Mouse (Mus musculus) heart, embryonic 15.5 days (tissue): Measurements from ENCODE around the gene Birc6. TPM values are rescaled to one million over a fixed set of nuclear protein-coding genes. Genes with fewer than 3 reads are reported as not detected.

Experiments
- ATAC-seq: fragments of 200-750 bp; cut with Nextera tagmentation; replicated peaks from 2 replicates; pipeline ENCODE4 v1.8.0; 2017; ENCODE audit warnings: low read depth, moderate TSS enrichment; ENCODE audit not compliant: insufficient number of reproducible peaks, insufficient read depth, low FRiP score
- H3K27ac ChIP-seq: fragments of 300-500 bp; sonication (generic); 2 replicates; pipeline ENCODE4 v1.5.1; 2015; ENCODE audit warnings: mild to moderate bottlenecking, inconsistent platforms
- H3K27me3 ChIP-seq: fragments of 300-500 bp; sonication (generic); 2 replicates; pipeline ENCODE4 v1.6.1; 2015; ENCODE audit warnings: inconsistent platforms
- H3K36me3 ChIP-seq: fragments of 300-500 bp; sonication (generic); 2 replicates; pipeline ENCODE4 v1.6.1; 2015; ENCODE audit warnings: mild to moderate bottlenecking, inconsistent platforms
- H3K4me1 ChIP-seq: fragments of 300-500 bp; sonication (generic); replicated peaks from 2 replicates; pipeline ENCODE4 v1.6.1; 2015; ENCODE audit warnings: inconsistent platforms
- H3K4me2 ChIP-seq: fragments of 300-500 bp; sonication (generic); 2 replicates; pipeline ENCODE4 v1.6.1; 2015; ENCODE audit warnings: inconsistent platforms, mild to moderate bottlenecking, moderate library complexity
- H3K4me3 ChIP-seq: fragments of 300-500 bp; sonication (generic); 2 replicates; pipeline ENCODE4 v1.5.1; 2015; ENCODE audit warnings: mild to moderate bottlenecking, inconsistent platforms
- H3K9ac ChIP-seq: fragments of 300-500 bp; sonication (generic); 2 replicates; pipeline ENCODE4 v1.6.1; 2015; ENCODE audit warnings: mild to moderate bottlenecking, inconsistent platforms
- H3K9me3 ChIP-seq: fragments of 300-500 bp; sonication (generic); replicated peaks from 2 replicates; pipeline ENCODE4 v1.6.1; 2016; ENCODE audit warnings: inconsistent platforms
- WGBS: fragments of 180-500 bp; shearing (Covaris S2); methylation state at CpG from one replicate; pipeline ENCODE4 v1.1.7; 2015; ENCODE audit warnings: mixed read lengths; 5-methylcytosine and 5-hydroxymethylcytosine counted together
- polyA plus RNA-seq: library from polyadenylated mRNA; unstranded; fragments of >200 nt; fragmentation: Nextera tagmentation; extraction: Ambion mirVana; gene quantifications from 2 replicates; pipeline ENCODE4 v1.2.1, GENCODE M21; 2015

Birc6 gene
- polyA plus RNA-seq, 1 experiment from 2014 or later = 61.8 TPM

DNA sequence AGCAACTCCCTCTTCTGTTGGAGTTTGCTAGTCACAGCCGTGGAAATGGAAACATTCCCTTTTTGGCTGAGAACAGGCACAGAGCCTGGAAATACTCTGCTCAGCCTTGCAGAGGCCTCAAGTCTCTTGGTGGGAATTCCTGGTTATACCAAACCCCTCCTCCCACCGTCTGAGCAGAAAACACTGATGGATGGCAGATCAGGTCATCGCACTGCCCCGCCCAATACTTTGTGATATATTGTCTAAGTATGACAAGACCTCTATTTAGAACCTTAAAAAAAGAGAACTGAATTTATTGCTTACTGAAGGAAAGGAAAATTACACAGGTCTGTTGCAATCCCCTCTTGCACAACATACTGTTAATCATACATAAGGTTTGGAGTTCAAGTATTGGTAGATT lies 182.6 kb downstream of the Birc6 start:
- Histone ChIP-seq H3K4me2 (no peak overlapping the region), H3K27ac (no peak overlapping the region), H3K9ac (no peak overlapping the region), H3K4me1 (no peaks in the 10 kb centered on the region), H3K27me3 (no peaks in the 10 kb centered on the region), H3K4me3 (no peak overlapping the region), H3K9me3 (no peaks in the 10 kb centered on the region), H3K36me3 (no peaks in the 10 kb centered on the region)
- ATAC-seq = no peak
- WGBS = 58% methylated on average over 4 of the region's 4 CpGs

- Histone ChIP-seq H3K4me1 (no peaks in the 10 kb centered on the region), H3K4me3 (no peak overlapping the region), H3K27me3 (no peaks in the 10 kb centered on the region), H3K4me2 (no peak overlapping the region), H3K9me3 (no peaks in the 10 kb centered on the region), H3K9ac (no peak overlapping the region), H3K36me3 (no peaks in the 10 kb centered on the region), H3K27ac (no peak overlapping the region)
- 75% methylated on average over 8 of the region's 8 CpGs for WGBS
- no peak for ATAC-seq
Observed at GRCm38 (mm10) chr17:74711627-74712026, 183.5 kb downstream of the Birc6 start.

- no peaks in the 10 kb centered on the region for H3K9me3 ChIP-seq
- no peak overlapping the region for H3K4me2 ChIP-seq
- H3K4me1 ChIP-seq = peaks cover 7% of the 10 kb centered on the region
- peaks cover 3% of the 10 kb centered on the region; the same call in 1 of the 2 replicates for H3K36me3 ChIP-seq
- no peak overlapping the region for H3K9ac ChIP-seq
- 57% methylated on average over 3 of the region's 3 CpGs for WGBS
- H3K4me3 ChIP-seq = no peak overlapping the region
- no peaks in the 10 kb centered on the region for H3K27me3 ChIP-seq
- ATAC-seq = no peak
- H3K27ac ChIP-seq = no peak overlapping the region
Observed at GRCm38 (mm10) chr17:74715128-74715527, 187.0 kb downstream of the Birc6 start.

GRCm38 (mm10) chr17:74715724-74716123 lies 187.6 kb downstream of the Birc6 start:
- H3K9ac ChIP-seq = no peak overlapping the region
- no peak overlapping the region for H3K4me3 ChIP-seq
- H3K36me3 ChIP-seq = peaks cover 3% of the 10 kb centered on the region; the same call in 1 of the 2 replicates
- H3K27ac ChIP-seq = no peak overlapping the region
- ATAC-seq = no peak
- WGBS = 65% methylated on average over 1 of the region's 1 CpGs
- H3K9me3 ChIP-seq = no peaks in the 10 kb centered on the region
- H3K4me1 ChIP-seq = peaks cover 7% of the 10 kb centered on the region
- no peaks in the 10 kb centered on the region for H3K27me3 ChIP-seq
- no peak overlapping the region for H3K4me2 ChIP-seq

GRCm38 (mm10) chr17:74716643-74717042 lies 188.5 kb downstream of the Birc6 start:
- no peak for ATAC-seq
- Histone ChIP-seq H3K36me3 (peaks cover 7% of the 10 kb centered on the region; the same call in 1 of the 2 replicates), H3K4me2 (peak overlapping the region; percentile 80), H3K9ac (no peak overlapping the region), H3K4me3 (peak overlapping the region; percentile 81), H3K27ac (peak overlapping the region; percentile 70; the same call in 1 of the 2 replicates), H3K27me3 (no peaks in the 10 kb centered on the region), H3K4me1 (peaks cover 7% of the 10 kb centered on the region), H3K9me3 (no peaks in the 10 kb centered on the region)
- 42% methylated on average over 3 of the region's 3 CpGs for WGBS

DNA sequence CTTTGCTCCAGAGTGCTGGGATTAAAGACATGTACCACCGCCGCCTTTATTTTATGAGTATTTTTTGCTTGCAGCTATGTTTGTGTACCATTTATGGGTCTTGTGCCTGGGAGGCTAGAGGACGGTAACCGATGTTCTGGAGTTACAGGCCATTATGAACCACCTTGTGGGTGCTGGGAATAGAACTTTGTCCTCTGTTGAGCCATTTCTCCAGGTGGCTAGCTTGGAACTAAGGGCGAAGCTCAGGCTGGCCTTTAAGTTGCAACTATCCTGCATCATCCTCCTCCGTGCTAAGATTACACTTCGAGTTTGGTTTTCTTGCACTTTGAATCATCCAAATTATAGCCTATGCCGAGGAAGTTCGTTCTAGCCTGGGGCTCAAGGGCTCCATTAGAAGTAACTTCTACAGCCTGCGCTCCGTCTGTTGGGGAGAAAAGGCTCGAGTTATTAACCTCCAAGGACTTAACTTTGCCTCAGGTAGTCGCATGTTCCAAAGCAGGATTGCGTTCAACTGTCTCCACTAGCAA lies 189.1 kb downstream of the Birc6 start:
- H3K27ac ChIP-seq = peak overlapping the region; percentile 70
- 7% methylated on average over 14 of the region's 14 CpGs for WGBS
- no peaks in the 10 kb centered on the region for H3K27me3 ChIP-seq
- 0 out of 2 replicates have a peak, but pooled peaks have one; percentile 17 for ATAC-seq
- H3K9ac ChIP-seq = peak overlapping the region; percentile 55
- H3K9me3 ChIP-seq = no peaks in the 10 kb centered on the region
- peak overlapping the region; percentile 81 for H3K4me3 ChIP-seq
- peaks cover 7% of the 10 kb centered on the region for H3K4me1 ChIP-seq
- H3K4me2 ChIP-seq = peak overlapping the region; percentile 80
- peaks cover 11% of the 10 kb centered on the region; the same call in 1 of the 2 replicates for H3K36me3 ChIP-seq

- peak; percentile 85 for ATAC-seq
- Histone ChIP-seq H3K27ac (peak within 1 kb of the TSS; percentile 70), H3K36me3 (peaks cover 13% of the 10 kb centered on the region; the same call in 1 of the 2 replicates), H3K4me1 (peaks cover 7% of the 10 kb centered on the region), H3K9ac (peak within 1 kb of the TSS; percentile 61), H3K4me3 (peak within 1 kb of the TSS; percentile 81), H3K4me2 (peak within 1 kb of the TSS; percentile 80), H3K9me3 (no peaks in the 10 kb centered on the region), H3K27me3 (no peaks in the 10 kb centered on the region)
- WGBS = 1% methylated on average over 31 of the region's 31 CpGs
Observed at GRCm38 (mm10) chr17:74717618-74718151, 189.6 kb downstream of the Birc6 start, which contains the start of gene Ttc27. Gene Ttc27 (plus strand): TSS chr17:74717732.

- no peak overlapping the region for H3K4me3 ChIP-seq
- H3K9ac ChIP-seq = no peak overlapping the region
- H3K4me2 ChIP-seq = no peak overlapping the region
- H3K4me1 ChIP-seq = peaks cover 6% of the 10 kb centered on the region; the same call in 1 of the 2 replicates
- H3K9me3 ChIP-seq = no peaks in the 10 kb centered on the region
- no peaks in the 10 kb centered on the region for H3K27me3 ChIP-seq
- no peak overlapping the region for H3K27ac ChIP-seq
- peaks cover 9% of the 10 kb centered on the region; the same call in 1 of the 2 replicates for H3K36me3 ChIP-seq
- ATAC-seq = no peak
Observed at GRCm38 (mm10) chr17:74732872-74733271, 204.8 kb downstream of the Birc6 start.

- Histone ChIP-seq H3K9ac (no peak overlapping the region), H3K4me1 (peaks cover 6% of the 10 kb centered on the region; the same call in 1 of the 2 replicates), H3K27me3 (no peaks in the 10 kb centered on the region), H3K4me3 (no peak overlapping the region), H3K36me3 (peaks cover 6% of the 10 kb centered on the region; the same call in 1 of the 2 replicates), H3K4me2 (peak overlapping the region; percentile 6; the same call in 1 of the 2 replicates), H3K9me3 (no peaks in the 10 kb centered on the region), H3K27ac (peak overlapping the region; percentile 45)
- peak; percentile 62 for ATAC-seq
- WGBS = 50% methylated on average over 11 of the region's 11 CpGs
Observed at GRCm38 (mm10) chr17:74735392-74735791, 207.3 kb downstream of the Birc6 start.

- Histone ChIP-seq H3K4me2 (no peak overlapping the region), H3K9me3 (no peaks in the 10 kb centered on the region), H3K9ac (no peak overlapping the region), H3K4me3 (no peak overlapping the region), H3K27ac (no peak overlapping the region), H3K4me1 (no peaks in the 10 kb centered on the region), H3K27me3 (no peaks in the 10 kb centered on the region), H3K36me3 (peaks cover 5% of the 10 kb centered on the region; the same call in 1 of the 2 replicates)
- no peak for ATAC-seq
- 70% methylated on average over 1 of the region's 1 CpGs for WGBS
Observed at GRCm38 (mm10) chr17:74749659-74750058, 221.6 kb downstream of the Birc6 start.

- no peak overlapping the region for H3K4me2 ChIP-seq
- no peaks in the 10 kb centered on the region for H3K4me1 ChIP-seq
- no peak overlapping the region for H3K27ac ChIP-seq
- no peak overlapping the region for H3K4me3 ChIP-seq
- peaks cover 5% of the 10 kb centered on the region; the same call in 1 of the 2 replicates for H3K36me3 ChIP-seq
- no peak overlapping the region for H3K9ac ChIP-seq
- no peaks in the 10 kb centered on the region for H3K27me3 ChIP-seq
- ATAC-seq = no peak
- no peaks in the 10 kb centered on the region for H3K9me3 ChIP-seq
- 85% methylated on average over 4 of the region's 4 CpGs for WGBS
Observed at GRCm38 (mm10) chr17:74751026-74751425, 222.9 kb downstream of the Birc6 start.
